Mouse (Mus musculus): ENCODE data around the gene Enpp6. TPM values are rescaled to one million over a fixed set of nuclear protein-coding genes. Genes with fewer than 3 reads are reported as not detected.

Gene Enpp6
- polyA plus RNA-seq, 1 experiment from 2014 or later, result 0.34 TPM

GRCm38 (mm10) chr8:47067121-47067520, 80.4 kb downstream of the Enpp6 start:
- Histone ChIP-seq H3K27me3 (ENCODE audit: control insufficient read depth, insufficient read depth, low read depth, low read length) (no peaks in the 10 kb centered on the region), H3K4me1 (ENCODE audit: control insufficient read depth, low read depth, low read length) (no peaks in the 10 kb centered on the region), H3K4me2 (ENCODE audit: low read depth, low read length) (no peak overlapping the region), H3K9me3 (replicated peaks; ENCODE audit: control insufficient read depth, low read length) (no peaks in the 10 kb centered on the region; the same call in 1 of the 2 replicates), H3K9ac (ENCODE audit: low read depth, low read length) (no peak overlapping the region), H3K4me3 (ENCODE audit: low read depth, low read length) (no peak overlapping the region), H3K36me3 (ENCODE audit: control insufficient read depth, insufficient read depth) (no peaks in the 10 kb centered on the region), H3K27ac (ENCODE audit: low read length) (no peak overlapping the region)
- WGBS (ENCODE audit: insufficient replicate concordance), result 80% methylated on average over 9 of the region's 9 CpGs
- ATAC-seq (ENCODE audit: low read depth), result no peak

GRCm38 (mm10) chr8:47069634-47070033, 82.9 kb downstream of the Enpp6 start:
- Histone ChIP-seq H3K36me3 (ENCODE audit: control insufficient read depth, insufficient read depth) (no peaks in the 10 kb centered on the region), H3K4me2 (ENCODE audit: low read depth, low read length) (no peak overlapping the region), H3K9ac (ENCODE audit: low read depth, low read length) (no peak overlapping the region), H3K4me1 (ENCODE audit: control insufficient read depth, low read depth, low read length) (no peaks in the 10 kb centered on the region), H3K9me3 (replicated peaks; ENCODE audit: control insufficient read depth, low read length) (no peaks in the 10 kb centered on the region; the same call in 1 of the 2 replicates), H3K4me3 (ENCODE audit: low read depth, low read length) (no peak overlapping the region), H3K27me3 (ENCODE audit: control insufficient read depth, insufficient read depth, low read depth, low read length) (no peaks in the 10 kb centered on the region), H3K27ac (ENCODE audit: low read length) (no peak overlapping the region)
- ATAC-seq (ENCODE audit: low read depth), result no peak
- 60% methylated on average over 3 of the region's 3 CpGs for WGBS (ENCODE audit: insufficient replicate concordance)

- Histone ChIP-seq H3K9ac (ENCODE audit: low read depth, low read length) (no peak overlapping the region), H3K9me3 (replicated peaks; ENCODE audit: control insufficient read depth, low read length) (no peaks in the 10 kb centered on the region; the same call in 1 of the 2 replicates), H3K27ac (ENCODE audit: low read length) (no peak overlapping the region), H3K27me3 (ENCODE audit: control insufficient read depth, insufficient read depth, low read depth, low read length) (no peaks in the 10 kb centered on the region), H3K36me3 (ENCODE audit: control insufficient read depth, insufficient read depth) (no peaks in the 10 kb centered on the region), H3K4me1 (ENCODE audit: control insufficient read depth, low read depth, low read length) (no peaks in the 10 kb centered on the region), H3K4me2 (ENCODE audit: low read depth, low read length) (no peak overlapping the region), H3K4me3 (ENCODE audit: low read depth, low read length) (no peak overlapping the region)
- no peak for ATAC-seq (ENCODE audit: low read depth)
- WGBS (ENCODE audit: insufficient replicate concordance), result 54% methylated on average over 5 of the region's 5 CpGs
These were observed 85.3 kb downstream of the Enpp6 start for GRCm38 (mm10) chr8:47072001-47072400.

- Histone ChIP-seq H3K4me1 (ENCODE audit: control insufficient read depth, low read depth, low read length) (no peaks in the 10 kb centered on the region), H3K9me3 (replicated peaks; ENCODE audit: control insufficient read depth, low read length) (no peaks in the 10 kb centered on the region), H3K4me2 (ENCODE audit: low read depth, low read length) (no peak overlapping the region), H3K4me3 (ENCODE audit: low read depth, low read length) (no peak overlapping the region), H3K27ac (ENCODE audit: low read length) (no peak overlapping the region), H3K36me3 (ENCODE audit: control insufficient read depth, insufficient read depth) (no peaks in the 10 kb centered on the region), H3K27me3 (ENCODE audit: control insufficient read depth, insufficient read depth, low read depth, low read length) (no peaks in the 10 kb centered on the region), H3K9ac (ENCODE audit: low read depth, low read length) (no peak overlapping the region)
- 59% methylated on average over 6 of the region's 6 CpGs for WGBS (ENCODE audit: insufficient replicate concordance)
- ATAC-seq (ENCODE audit: low read depth), result no peak
These were observed 89.4 kb downstream of the Enpp6 start for GRCm38 (mm10) chr8:47075941-47076555.

GRCm38 (mm10) chr8:47080037-47080436, 93.3 kb downstream of the Enpp6 start:
- Histone ChIP-seq H3K4me2 (ENCODE audit: low read depth, low read length) (no peak overlapping the region), H3K36me3 (ENCODE audit: control insufficient read depth, insufficient read depth) (no peaks in the 10 kb centered on the region), H3K27ac (ENCODE audit: low read length) (no peak overlapping the region), H3K9ac (ENCODE audit: low read depth, low read length) (no peak overlapping the region), H3K27me3 (ENCODE audit: control insufficient read depth, insufficient read depth, low read depth, low read length) (no peaks in the 10 kb centered on the region), H3K9me3 (replicated peaks; ENCODE audit: control insufficient read depth, low read length) (no peaks in the 10 kb centered on the region), H3K4me1 (ENCODE audit: control insufficient read depth, low read depth, low read length) (no peaks in the 10 kb centered on the region), H3K4me3 (ENCODE audit: low read depth, low read length) (no peak overlapping the region)
- ATAC-seq (ENCODE audit: low read depth), result no peak
- WGBS (ENCODE audit: insufficient replicate concordance), result 60% methylated on average over 4 of the region's 4 CpGs

GRCm38 (mm10) chr8:47082201-47083027, 95.7 kb downstream of the Enpp6 start:
- H3K4me3 ChIP-seq (ENCODE audit: low read depth, low read length), result no peak overlapping the region
- no peaks in the 10 kb centered on the region for H3K9me3 ChIP-seq (replicated peaks; ENCODE audit: control insufficient read depth, low read length)
- H3K27me3 ChIP-seq (ENCODE audit: control insufficient read depth, insufficient read depth, low read depth, low read length), result no peaks in the 10 kb centered on the region
- no peaks in the 10 kb centered on the region for H3K4me1 ChIP-seq (ENCODE audit: control insufficient read depth, low read depth, low read length)
- no peak overlapping the region for H3K27ac ChIP-seq (ENCODE audit: low read length)
- H3K4me2 ChIP-seq (ENCODE audit: low read depth, low read length), result no peak overlapping the region
- no peaks in the 10 kb centered on the region for H3K36me3 ChIP-seq (ENCODE audit: control insufficient read depth, insufficient read depth)
- 69% methylated on average over 22 of the region's 22 CpGs for WGBS (ENCODE audit: insufficient replicate concordance)
- no peak for ATAC-seq (ENCODE audit: low read depth)
- no peak overlapping the region for H3K9ac ChIP-seq (ENCODE audit: low read depth, low read length)

- H3K27ac ChIP-seq (ENCODE audit: low read length), result no peak overlapping the region
- no peak overlapping the region for H3K4me2 ChIP-seq (ENCODE audit: low read depth, low read length)
- H3K27me3 ChIP-seq (ENCODE audit: control insufficient read depth, insufficient read depth, low read depth, low read length), result no peaks in the 10 kb centered on the region
- H3K36me3 ChIP-seq (ENCODE audit: control insufficient read depth, insufficient read depth), result no peaks in the 10 kb centered on the region
- no peak overlapping the region for H3K9ac ChIP-seq (ENCODE audit: low read depth, low read length)
- no peaks in the 10 kb centered on the region for H3K4me1 ChIP-seq (ENCODE audit: control insufficient read depth, low read depth, low read length)
- no peaks in the 10 kb centered on the region for H3K9me3 ChIP-seq (replicated peaks; ENCODE audit: control insufficient read depth, low read length)
- 71% methylated on average over 8 of the region's 8 CpGs for WGBS (ENCODE audit: insufficient replicate concordance)
- ATAC-seq (ENCODE audit: low read depth), result no peak
- no peak overlapping the region for H3K4me3 ChIP-seq (ENCODE audit: low read depth, low read length)
These were observed 103.3 kb downstream of the Enpp6 start for GRCm38 (mm10) chr8:47090021-47090420.

- Histone ChIP-seq H3K36me3 (ENCODE audit: control insufficient read depth, insufficient read depth) (no peaks in the 10 kb centered on the region), H3K27me3 (ENCODE audit: control insufficient read depth, insufficient read depth, low read depth, low read length) (no peaks in the 10 kb centered on the region), H3K27ac (ENCODE audit: low read length) (no peak overlapping the region), H3K4me2 (ENCODE audit: low read depth, low read length) (no peak overlapping the region), H3K9me3 (replicated peaks; ENCODE audit: control insufficient read depth, low read length) (no peaks in the 10 kb centered on the region), H3K9ac (ENCODE audit: low read depth, low read length) (no peak overlapping the region), H3K4me1 (ENCODE audit: control insufficient read depth, low read depth, low read length) (no peaks in the 10 kb centered on the region), H3K4me3 (ENCODE audit: low read depth, low read length) (no peak overlapping the region)
- ATAC-seq (ENCODE audit: low read depth), result no peak
- WGBS (ENCODE audit: insufficient replicate concordance), result 5% methylated on average over 2 of the region's 2 CpGs
These were observed 118.9 kb downstream of the Enpp6 start for GRCm38 (mm10) chr8:47105617-47106016.

- Histone ChIP-seq H3K4me3 (ENCODE audit: low read depth, low read length) (no peak overlapping the region), H3K27me3 (ENCODE audit: control insufficient read depth, insufficient read depth, low read depth, low read length) (no peaks in the 10 kb centered on the region), H3K36me3 (ENCODE audit: control insufficient read depth, insufficient read depth) (no peaks in the 10 kb centered on the region), H3K4me2 (ENCODE audit: low read depth, low read length) (no peak overlapping the region), H3K9me3 (replicated peaks; ENCODE audit: control insufficient read depth, low read length) (no peaks in the 10 kb centered on the region), H3K4me1 (ENCODE audit: control insufficient read depth, low read depth, low read length) (no peaks in the 10 kb centered on the region), H3K27ac (ENCODE audit: low read length) (no peak overlapping the region), H3K9ac (ENCODE audit: low read depth, low read length) (no peak overlapping the region)
- ATAC-seq (ENCODE audit: low read depth), result no peak
- 43% methylated on average over 17 of the region's 17 CpGs for WGBS (ENCODE audit: insufficient replicate concordance)
These were observed 127.6 kb downstream of the Enpp6 start for GRCm38 (mm10) chr8:47114133-47114796.

All from liver, embryonic 16.5 days (tissue).